Mouse (Mus musculus): ENCODE data around the gene Cdhr1. TPM values are rescaled to one million over a fixed set of nuclear protein-coding genes. Genes with fewer than 3 reads are reported as not detected.

The Cdhr1 gene
- polyA plus RNA-seq (2017; shearing (Covaris generic)): not detected

DNA sequence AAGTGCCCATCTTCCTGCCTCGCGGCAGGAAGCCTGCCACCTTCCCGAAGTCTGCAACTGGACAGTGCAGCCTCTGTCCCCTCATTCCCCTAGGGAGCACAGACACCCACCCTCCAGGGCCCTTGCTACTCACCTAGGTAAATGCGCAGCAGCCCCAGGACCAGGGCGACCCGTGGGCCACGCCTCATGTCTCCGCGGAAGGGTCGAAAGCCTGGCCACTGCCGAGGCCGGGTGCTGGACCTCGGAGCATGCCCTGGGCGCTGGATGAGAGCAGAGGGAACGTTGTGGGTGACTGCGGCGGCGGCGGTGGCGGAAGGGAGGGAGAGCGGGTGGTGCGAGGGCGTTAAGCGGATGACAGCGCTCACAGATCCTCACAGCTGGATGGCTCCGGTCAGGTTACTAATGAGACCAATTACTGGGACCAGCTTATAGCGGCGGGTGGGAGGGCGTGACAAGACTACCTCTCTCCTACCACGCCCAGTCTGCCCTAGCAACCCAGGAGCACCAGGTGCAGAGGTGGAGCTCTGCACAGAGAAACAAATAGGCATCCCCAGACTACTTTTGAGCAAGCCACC, at the start of gene Cdhr1:
TSS of gene Cdhr1 (minus strand) at position 392 of the 575 bp plus-strand sequence.

DNA sequence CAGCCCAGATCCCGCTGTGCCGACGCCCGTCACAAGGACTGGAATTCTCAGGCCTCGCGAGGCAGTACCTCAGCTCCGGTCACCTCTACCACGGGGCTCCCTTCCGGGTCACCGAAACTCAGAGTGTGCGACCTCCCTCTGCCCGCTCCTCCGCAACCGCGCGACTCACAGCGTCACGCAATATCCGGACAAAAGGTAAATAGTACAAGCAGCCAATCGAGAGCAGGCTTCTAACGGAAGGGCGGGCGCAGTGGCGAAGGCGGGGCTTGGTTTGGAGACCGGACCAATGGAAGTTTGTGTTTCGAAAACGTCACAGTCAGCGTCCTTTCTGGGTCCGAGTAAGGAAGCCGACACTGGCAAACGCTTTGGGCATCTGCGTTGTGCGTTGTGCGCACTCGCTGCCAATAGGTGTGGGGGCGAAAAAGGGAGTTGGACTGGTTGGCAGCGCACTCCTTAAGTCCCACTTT, 37.0 kb upstream of the Cdhr1 start, which contains the start of gene Ghitm:
TSS of gene Ghitm (minus strand) at position 146 of the 467 bp plus-strand sequence.

DNA sequence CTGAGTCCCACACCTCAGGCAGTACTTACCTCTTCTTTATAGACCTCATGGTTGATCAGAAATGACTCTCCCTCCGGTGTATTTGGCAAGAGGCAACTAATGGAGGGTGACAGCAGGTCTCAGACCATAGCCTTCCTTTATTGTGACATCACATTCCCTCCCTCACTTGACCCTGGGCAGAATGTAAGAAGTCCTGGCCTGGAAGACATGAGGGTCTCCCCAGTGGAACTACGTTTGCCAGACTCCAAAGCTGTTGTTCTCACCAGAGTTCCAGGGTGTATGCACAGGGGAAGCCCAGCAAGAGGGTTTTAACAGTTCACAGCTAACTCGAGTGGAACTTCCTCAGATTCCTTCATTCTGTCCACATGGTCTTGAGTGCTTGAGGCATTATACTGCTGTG, 15.8 kb upstream of the Cdhr1 start, which contains the start of gene 2610528A11Rik:
TSS of gene 2610528A11Rik (minus strand) at position 101 of the 400 bp plus-strand sequence.

DNA sequence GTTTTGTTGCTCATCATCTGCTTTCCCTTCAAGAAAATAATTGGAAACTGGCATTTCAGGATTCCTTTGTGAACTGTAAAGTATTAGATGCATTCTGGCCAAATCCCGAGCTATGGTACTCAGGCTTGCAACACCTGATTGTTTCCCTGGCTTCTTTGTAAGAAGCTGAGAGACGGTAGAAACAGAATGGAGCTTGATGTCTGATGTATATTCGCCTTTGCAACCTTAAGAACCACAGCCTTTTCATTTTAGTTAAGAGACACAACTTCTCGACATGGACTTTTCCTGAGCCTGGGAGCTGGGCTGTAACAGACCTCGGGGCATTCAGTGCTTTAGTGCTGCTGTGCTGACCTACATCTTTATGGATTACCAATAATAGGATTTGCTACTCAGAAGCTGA, 30.5 kb downstream of the Cdhr1 start, which contains the start of gene Lrit2:
TSS of gene Lrit2 (plus strand) at position 301 of the 400 bp plus-strand sequence.

DNA sequence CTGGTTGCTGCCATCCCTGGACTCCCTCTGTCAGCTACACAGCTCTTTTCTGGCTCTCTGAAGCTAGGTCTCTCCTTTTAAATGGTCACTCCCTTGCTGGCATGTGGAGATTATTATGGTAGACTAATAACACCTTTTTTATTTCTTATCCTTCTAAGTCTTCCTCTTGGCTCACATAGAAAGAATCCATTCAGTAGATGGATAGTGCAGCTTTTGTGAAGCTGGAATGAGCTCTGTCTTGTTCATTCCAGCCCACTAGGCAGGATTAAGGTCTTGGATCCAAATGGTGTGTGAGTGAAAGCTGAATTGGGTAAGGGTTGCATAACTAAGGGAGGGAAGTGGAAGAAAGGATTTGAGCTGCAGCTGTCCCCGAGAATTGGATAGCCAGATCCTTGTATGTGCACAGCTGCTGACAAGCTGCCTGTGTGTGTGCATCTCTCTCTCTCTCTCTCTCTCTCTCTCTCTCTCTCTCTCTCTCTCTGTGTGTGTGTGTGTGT, 49.2 kb downstream of the Cdhr1 start, which contains the start of gene Rgr:
TSS of gene Rgr (minus strand) at position 51 of the 497 bp plus-strand sequence.

Other genes starting within 250 kb of the Cdhr1 start
- gene Ccser2, start 129.6 kb downstream of the Cdhr1 start, polyA plus RNA-seq (2017; shearing (Covaris generic)): 54.1 TPM
- gene Rgr, start 49.4 kb downstream of the Cdhr1 start, polyA plus RNA-seq (2017; shearing (Covaris generic)): not detected
- gene Lrit1, start 43.5 kb downstream of the Cdhr1 start, polyA plus RNA-seq (2017; shearing (Covaris generic)): not detected
- not detected for gene Lrit2, start 30.4 kb downstream of the Cdhr1 start, polyA plus RNA-seq (2017; shearing (Covaris generic))
- 0.74 TPM for gene 2610528A11Rik, start 15.7 kb upstream of the Cdhr1 start, polyA plus RNA-seq (2017; shearing (Covaris generic))
- 351 TPM for gene Ghitm, start 36.9 kb upstream of the Cdhr1 start, polyA plus RNA-seq (2017; shearing (Covaris generic))

Measured in effector memory CD4-positive, alpha-beta T cell, adult 5 months (primary cell).